In genomic region chr12:71456900-71457299, GRCm38 (mm10) we compare ENCODE assay signal across 19 mouse cellular contexts.
"Had no signal": no experiment of that assay in that cellular context is flagged by ENCODE, and none has a peak within 500 bp of the region (broad histone marks: within the 10 kb centered on the region; RNA-seq: fewer than 3 reads in every experiment).

No protein-coding gene starts in this region.

- H3K4me1 ChIP-seq: intestine, embryonic 15.5 days; limb, embryonic 10.5 days; liver, embryonic 12.5 days; liver, embryonic 15.5 days; midbrain, embryonic 12.5 days; midbrain, embryonic 15.5 days; stomach, embryonic 15.5 days had no signal

- H3K4me2 ChIP-seq: intestine, embryonic 15.5 days; limb, embryonic 13.5 days; liver, embryonic 12.5 days; liver, embryonic 15.5 days; midbrain, embryonic 12.5 days; midbrain, embryonic 15.5 days; neural tube, embryonic 12.5 days; neural tube, embryonic 15.5 days; stomach, embryonic 15.5 days had no signal

- H3K27me3 ChIP-seq: intestine, embryonic 15.5 days; liver, embryonic 12.5 days; liver, embryonic 15.5 days; midbrain, embryonic 12.5 days; midbrain, embryonic 15.5 days; neural tube, embryonic 12.5 days; neural tube, embryonic 15.5 days; stomach, embryonic 15.5 days had no signal

- H3K4me3 ChIP-seq: intestine, embryonic 15.5 days; limb, embryonic 10.5 days; limb, embryonic 13.5 days; liver, embryonic 12.5 days; liver, embryonic 15.5 days; midbrain, embryonic 12.5 days; midbrain, embryonic 15.5 days; neural tube, embryonic 12.5 days; neural tube, embryonic 15.5 days; stomach, embryonic 15.5 days had no signal

- ATAC-seq: hindbrain, embryonic 16.5 days; intestine, embryonic 15.5 days; liver, embryonic 12.5 days; midbrain, embryonic 15.5 days had no signal

- DNase-seq: liver; lung, adult 2 months; right cerebral cortex, adult 18-20 months; right cerebral cortex, postnatal 14 days; right cerebral cortex, postnatal 4 days; spleen, adult 18-20 months; thymus, postnatal 25 days had no signal

- H3K9me3 ChIP-seq: intestine, embryonic 15.5 days; limb, embryonic 10.5 days; limb, embryonic 13.5 days; liver, embryonic 12.5 days; liver, embryonic 15.5 days; midbrain, embryonic 12.5 days; midbrain, embryonic 15.5 days; neural tube, embryonic 12.5 days; neural tube, embryonic 15.5 days; stomach, embryonic 15.5 days had no signal

- H3K9ac ChIP-seq: intestine, embryonic 15.5 days; limb, embryonic 13.5 days; liver, embryonic 12.5 days; liver, embryonic 15.5 days; midbrain, embryonic 12.5 days; midbrain, embryonic 15.5 days; neural tube, embryonic 12.5 days; neural tube, embryonic 15.5 days; stomach, embryonic 15.5 days had no signal

- H3K27ac ChIP-seq: intestine, embryonic 15.5 days; limb, embryonic 10.5 days; limb, embryonic 13.5 days; liver, embryonic 12.5 days; liver, embryonic 15.5 days; macrophage; midbrain, embryonic 12.5 days; midbrain, embryonic 15.5 days; neural tube, embryonic 12.5 days; neural tube, embryonic 15.5 days; stomach, embryonic 15.5 days had no signal

- H3K36me3 ChIP-seq: intestine, embryonic 15.5 days; limb, embryonic 10.5 days; limb, embryonic 13.5 days; liver, embryonic 12.5 days; liver, embryonic 15.5 days; midbrain, embryonic 12.5 days; midbrain, embryonic 15.5 days; neural tube, embryonic 12.5 days; neural tube, embryonic 15.5 days; stomach, embryonic 15.5 days had no signal
